Mouse (Mus musculus): Measurements from ENCODE around the gene Efna2.

DNA sequence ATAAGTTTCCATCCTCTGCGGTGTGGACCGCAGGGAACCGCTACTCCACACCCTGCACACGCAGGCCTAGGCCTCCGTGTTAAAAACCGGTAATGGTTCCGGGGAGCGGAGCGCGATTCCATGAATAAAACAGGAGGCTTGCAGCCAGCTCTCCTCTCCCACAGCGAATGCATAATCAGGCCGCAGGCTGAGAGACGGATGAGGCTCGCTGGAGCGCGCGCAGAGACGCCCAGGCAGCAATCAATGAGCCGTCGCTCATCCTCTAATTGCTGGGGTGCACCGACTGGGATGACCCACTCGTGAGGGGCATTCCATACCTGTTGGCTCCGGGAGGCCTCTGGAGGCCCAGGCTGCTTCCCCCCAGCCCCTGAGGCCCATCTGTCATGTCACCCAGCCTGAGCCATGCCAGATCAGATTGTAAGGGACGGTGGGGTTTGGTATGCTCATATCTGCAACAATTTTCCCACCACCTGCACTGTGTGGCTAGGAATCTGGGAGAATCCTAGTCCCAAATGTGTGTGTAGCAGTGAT lies 29.6 kb downstream of the Efna2 start:
- TF ChIP-seq EP300 (IDR thresholded peaks at IDR 0.05; ENCODE audit: low read length) = no peak
- no peak for TF ChIP-seq E2F4 (IDR thresholded peaks at IDR 0.05; ENCODE audit: insufficient replicate concordance, low read depth, low read length)
- TF ChIP-seq POLR2A (IDR thresholded peaks at IDR 0.05; ENCODE audit: low read depth, low read length) = no peak
- TF ChIP-seq CTCF (conservative IDR thresholded peaks at IDR 0.05 in 1 of 2, IDR thresholded peaks at IDR 0.05 in 1 of 2; ENCODE audit: low read depth in 2 of 2, low read length in 2 of 2) = no peak
- no peak for TF ChIP-seq ELF1 (IDR thresholded peaks at IDR 0.05; ENCODE audit: low read depth, low read length)
- TF ChIP-seq SIN3A (IDR thresholded peaks at IDR 0.05; ENCODE audit: low read length) = no peak
- no peak for TF ChIP-seq CHD1 (IDR thresholded peaks at IDR 0.05; ENCODE audit: low read depth, low read length)
- TF ChIP-seq CHD2 (IDR thresholded peaks at IDR 0.05; ENCODE audit: low read length) = no peak
- no peak for TF ChIP-seq JUND (conservative IDR thresholded peaks at IDR 0.05; ENCODE audit: low read depth, low read length)
- no peak for TF ChIP-seq RAD21 (IDR thresholded peaks at IDR 0.05; ENCODE audit: low read depth, low read length)
- no peak for TF ChIP-seq POLR2AphosphoS2 (IDR thresholded peaks at IDR 0.05; ENCODE audit: low read depth, low read length)

All from CH12.LX (cell line).